25 mouse cellular contexts compared by ENCODE assay signal in genomic region chr1:107489577-107489976, GRCm38 (mm10). TPM values are rescaled to one million over a fixed set of nuclear protein-coding genes. Genes with fewer than 3 reads are reported as not detected.
DNase-seq lines count a peak whose midpoint lies in the region; ATAC-seq and TF ChIP-seq lines count a peak whose summit lies in the region.
"Had no signal": no experiment of that assay in that cellular context is flagged by ENCODE, and none has a peak within 500 bp of the region (broad histone marks: within the 10 kb centered on the region; RNA-seq: fewer than 3 reads in every experiment).

No protein-coding gene starts in this region.

- no peak for ATAC-seq in lung, postnatal 0 days
- peak; percentile 53 for ATAC-seq in megakaryocyte, adult 5-6 weeks (ENCODE audit: poor library complexity, severe bottlenecking)
- ATAC-seq in liver, embryonic 12.5 days = no peak
- ATAC-seq: forebrain, embryonic 14.5 days; hindbrain, postnatal 0 days; intestine, postnatal 0 days had no signal

- no peak for TF ChIP-seq CTCF in heart, adult 2 months (IDR thresholded peaks at IDR 0.05)
- no peak for TF ChIP-seq CTCF in lung, postnatal 0 days (IDR thresholded peaks at IDR 0.05)

- no peaks in the 10 kb centered on the region for H3K4me1 ChIP-seq in heart, adult 2 months (ENCODE audit: control insufficient read depth, insufficient read depth, low read length)
- no peaks in the 10 kb centered on the region for H3K4me1 ChIP-seq in lung, postnatal 0 days (ENCODE audit: insufficient read depth, low read depth, low read length)
- H3K4me1 ChIP-seq in liver, embryonic 12.5 days = no peaks in the 10 kb centered on the region
- H3K4me1 ChIP-seq: embryonic facial prominence, embryonic 15.5 days; liver, embryonic 13.5 days; lung, embryonic 15.5 days; neural tube, embryonic 15.5 days had no signal

- H3K79me2 ChIP-seq in heart, adult 2 months (replicated peaks; ENCODE audit: control insufficient read depth, insufficient read depth, low read length) = no peaks in the 10 kb centered on the region

- no peak overlapping the region for H3K27ac ChIP-seq in heart, adult 2 months
- H3K27ac ChIP-seq in lung, postnatal 0 days (ENCODE audit: low read length) = no peak overlapping the region
- H3K27ac ChIP-seq in liver, embryonic 12.5 days = no peak overlapping the region
- H3K27ac ChIP-seq: embryonic facial prominence, embryonic 15.5 days; hindbrain, postnatal 0 days; liver, embryonic 13.5 days; lung, embryonic 15.5 days; neural tube, embryonic 15.5 days; stomach, postnatal 0 days had no signal

- no peak overlapping the region for H3K9ac ChIP-seq in heart, adult 2 months (ENCODE audit: low read depth, low read length)
- no peak overlapping the region for H3K9ac ChIP-seq in lung, postnatal 0 days (replicated peaks; ENCODE audit: low read depth)
- H3K9ac ChIP-seq in liver, embryonic 12.5 days = no peak overlapping the region
- H3K9ac ChIP-seq: embryonic facial prominence, embryonic 15.5 days; liver, embryonic 13.5 days; lung, embryonic 15.5 days; neural tube, embryonic 15.5 days had no signal

- H3K4me3 ChIP-seq in heart, adult 2 months = no peak overlapping the region
- H3K4me3 ChIP-seq in lung, postnatal 0 days (ENCODE audit: low read depth, low read length) = no peak overlapping the region
- no peak overlapping the region for H3K4me3 ChIP-seq in liver, embryonic 12.5 days
- H3K4me3 ChIP-seq: embryonic facial prominence, embryonic 15.5 days; liver, embryonic 13.5 days; lung, embryonic 15.5 days; neural tube, embryonic 15.5 days had no signal

- DNase-seq in heart, adult 11 months = peak; percentile 86
- no peak for DNase-seq in heart, adult 2 months
- peak; percentile 7 for DNase-seq in adipocyte (ENCODE audit: low spot score)
- DNase-seq in lung, postnatal 0 days (ENCODE audit: low spot score) = peak; percentile 7
- DNase-seq in cerebellum, postnatal 4 days (ENCODE audit: low spot score in 2 of 2) = no peak
- no peak for DNase-seq in layer of hippocampus, adult 11-12 months (ENCODE audit: low spot score)
- DNase-seq: adrenal gland, postnatal 36 days; cerebellum, adult 9-10 months; gastrocnemius, postnatal 10 days; kidney, postnatal 25 days; layer of hippocampus, postnatal 36 days; liver, embryonic 13.5 days had no signal

- intact Hi-C loops in heart, adult 2 months (cut with DNase I) = no loop called here

- TF ChIP-seq POLR2A in heart, adult 2 months (IDR thresholded peaks at IDR 0.05; ENCODE audit: insufficient read depth, low read depth, low read length) = no peak

- TF ChIP-seq EP300 in heart, adult 2 months (IDR thresholded peaks at IDR 0.05; ENCODE audit: insufficient read depth, low read depth, low read length) = no peak
- no peak for TF ChIP-seq EP300 in lung, postnatal 0 days (IDR thresholded peaks at IDR 0.05)

- H3K9me3 ChIP-seq in lung, postnatal 0 days (ENCODE audit: low read length) = no peaks in the 10 kb centered on the region
- H3K9me3 ChIP-seq in liver, embryonic 12.5 days (replicated peaks) = no peaks in the 10 kb centered on the region
- H3K9me3 ChIP-seq: embryonic facial prominence, embryonic 15.5 days; liver, embryonic 13.5 days; lung, embryonic 15.5 days; neural tube, embryonic 15.5 days had no signal

- H3K27me3 ChIP-seq in heart, adult 2 months (ENCODE audit: control insufficient read depth, insufficient read depth, low read length) = no peaks in the 10 kb centered on the region
- H3K27me3 ChIP-seq in lung, postnatal 0 days (replicated peaks; ENCODE audit: insufficient read depth, low read length) = no peaks in the 10 kb centered on the region
- no peaks in the 10 kb centered on the region for H3K27me3 ChIP-seq in liver, embryonic 12.5 days (replicated peaks)
- H3K27me3 ChIP-seq: embryonic facial prominence, embryonic 15.5 days; liver, embryonic 13.5 days; lung, embryonic 15.5 days; neural tube, embryonic 15.5 days had no signal

- no peak overlapping the region for H3K4me2 ChIP-seq in lung, postnatal 0 days (replicated peaks; ENCODE audit: low read depth, low read length)
- no peak overlapping the region for H3K4me2 ChIP-seq in liver, embryonic 12.5 days
- H3K4me2 ChIP-seq: embryonic facial prominence, embryonic 15.5 days; liver, embryonic 13.5 days; lung, embryonic 15.5 days; midbrain, embryonic 11.5 days; neural tube, embryonic 15.5 days had no signal

- no peaks in the 10 kb centered on the region for H3K36me3 ChIP-seq in heart, adult 2 months (ENCODE audit: control insufficient read depth, insufficient read depth, low read length)
- H3K36me3 ChIP-seq in lung, postnatal 0 days (ENCODE audit: insufficient read depth, low read length) = no peaks in the 10 kb centered on the region
- no peaks in the 10 kb centered on the region for H3K36me3 ChIP-seq in liver, embryonic 12.5 days
- H3K36me3 ChIP-seq: embryonic facial prominence, embryonic 15.5 days; liver, embryonic 13.5 days; lung, embryonic 15.5 days; neural tube, embryonic 15.5 days had no signal

- 65% methylated on average over 8 of the region's 8 CpGs for WGBS in heart, adult 2 months
- WGBS in lung, postnatal 0 days = 58% methylated on average over 8 of the region's 8 CpGs
- WGBS in liver, embryonic 12.5 days (ENCODE audit: insufficient replicate concordance) = 68% methylated on average over 8 of the region's 8 CpGs

RNA-seq across cellular contexts. Expression of gene Serpinb2, which starts 21.6 kb away (rescaled TPM):
- under 1 TPM; 0.48 to 0.50 TPM for total RNA-seq in heart, adult 2 months (2021)
- polyA plus RNA-seq in heart, adult 2 months (2012; rRNA removed) = 0.09 and 0.68 TPM in 2 replicates
- polyA plus RNA-seq in lung, postnatal 0 days (2015; fragmentation: Nextera tagmentation; extraction: Ambion mirVana) = 0.60 and 0.76 TPM in 2 replicates
- total RNA-seq in megakaryocyte, adult 5-6 weeks (2015) = 38.0 and 40.7 TPM in 2 replicates
- 9.6 and 13.5 TPM in 2 replicates for total RNA-seq in megakaryocyte, adult 5-6 weeks (2017)
- 3.6 and 4.2 TPM in 2 replicates for polyA plus RNA-seq in liver, embryonic 12.5 days (2016; fragmentation: Nextera tagmentation; extraction: Ambion mirVana)
- total RNA-seq: gastrocnemius, postnatal 10 days; hematopoietic stem cell, adult 5-6 weeks; layer of hippocampus, adult 8-10 months; layer of hippocampus, postnatal 36 days; left cerebral cortex, postnatal 10 days had no signal
- polyA plus RNA-seq: intestine, postnatal 0 days; neural tube, embryonic 15.5 days had no signal

Comparison
In these comparisons a context has a peak if more than half of its experiments do, and no peak if none do; other contexts are left out.
1. DNase-seq: peak in heart, adult 11 months (single experiment), adipocyte (single experiment) and lung, postnatal 0 days (single experiment); none in heart, adult 2 months (0 of 2), cerebellum, postnatal 4 days (0 of 2) and layer of hippocampus, adult 11-12 months (single experiment).